Mouse (Mus musculus): Measurements from ENCODE around the gene Copz2. TPM values are rescaled to one million over a fixed set of nuclear protein-coding genes. Genes with fewer than 3 reads are reported as not detected.
A peak's percentile ranks its signal among the peaks of the same experiment; 100 is the strongest.
"Not testable (repeated sequence)": the region's sequence is repeated elsewhere in the genome, so short reads cannot be mapped to it uniquely, and the experiment has no call there.

The Copz2 gene
- polyA plus RNA-seq, 1 experiment from 2014 or later, result 105 TPM

GRCm38 (mm10) chr11:96839877-96840276 is 9.8 kb upstream of the Copz2 start:
- ATAC-seq (no peak), DNase-seq (ENCODE audit: low spot score) (no peak)
- WGBS, result 66% methylated on average over 3 of the region's 3 CpGs
- H3K9me3 ChIP-seq (ENCODE audit: low read length), result no peaks in the 10 kb centered on the region
- no peak for TF ChIP-seq CTCF (IDR thresholded peaks at IDR 0.05)
- no peak for TF ChIP-seq EP300 (IDR thresholded peaks at IDR 0.05)
- H3K27me3 ChIP-seq (replicated peaks; ENCODE audit: insufficient read depth, low read length), result no peaks in the 10 kb centered on the region
- no peak overlapping the region for H3K4me3 ChIP-seq (ENCODE audit: low read depth, low read length)
- no peak overlapping the region for H3K27ac ChIP-seq (ENCODE audit: low read length)
- H3K9ac ChIP-seq (replicated peaks; ENCODE audit: low read depth), result no peak overlapping the region
- H3K4me2 ChIP-seq (replicated peaks; ENCODE audit: low read depth, low read length), result no peak overlapping the region
- H3K36me3 ChIP-seq (ENCODE audit: insufficient read depth, low read length), result no peaks in the 10 kb centered on the region
- no peaks in the 10 kb centered on the region for H3K4me1 ChIP-seq (ENCODE audit: insufficient read depth, low read depth, low read length)

GRCm38 (mm10) chr11:96840290-96840689 is 9.4 kb upstream of the Copz2 start:
- WGBS, result 35% methylated on average over 8 of the region's 8 CpGs
- no peak for ATAC-seq
- no peak overlapping the region for H3K9ac ChIP-seq (replicated peaks; ENCODE audit: low read depth)
- TF ChIP-seq CTCF (IDR thresholded peaks at IDR 0.05) (no peak), EP300 (IDR thresholded peaks at IDR 0.05) (no peak)
- no peaks in the 10 kb centered on the region for H3K36me3 ChIP-seq (ENCODE audit: insufficient read depth, low read length)
- no peak overlapping the region for H3K4me2 ChIP-seq (replicated peaks; ENCODE audit: low read depth, low read length)
- no peaks in the 10 kb centered on the region for H3K27me3 ChIP-seq (replicated peaks; ENCODE audit: insufficient read depth, low read length)
- DNase-seq (ENCODE audit: low spot score), result no peak
- H3K4me3 ChIP-seq (ENCODE audit: low read depth, low read length), result no peak overlapping the region
- H3K4me1 ChIP-seq (ENCODE audit: insufficient read depth, low read depth, low read length), result no peaks in the 10 kb centered on the region
- no peak overlapping the region for H3K27ac ChIP-seq (ENCODE audit: low read length)
- no peaks in the 10 kb centered on the region for H3K9me3 ChIP-seq (ENCODE audit: low read length)

GRCm38 (mm10) chr11:96843627-96844026 is 6.0 kb upstream of the Copz2 start:
- no peaks in the 10 kb centered on the region for H3K9me3 ChIP-seq (ENCODE audit: low read length)
- ATAC-seq, result no peak
- no peak overlapping the region for H3K4me3 ChIP-seq (ENCODE audit: low read depth, low read length)
- H3K4me1 ChIP-seq (ENCODE audit: insufficient read depth, low read depth, low read length), result no peaks in the 10 kb centered on the region
- no peak for DNase-seq (ENCODE audit: low spot score)
- TF ChIP-seq EP300 (IDR thresholded peaks at IDR 0.05), result no peak
- no peak for TF ChIP-seq CTCF (IDR thresholded peaks at IDR 0.05)
- H3K27ac ChIP-seq (ENCODE audit: low read length), result no peak overlapping the region
- no peaks in the 10 kb centered on the region for H3K36me3 ChIP-seq (ENCODE audit: insufficient read depth, low read length)
- no peak overlapping the region for H3K4me2 ChIP-seq (replicated peaks; ENCODE audit: low read depth, low read length)
- no peak overlapping the region for H3K9ac ChIP-seq (replicated peaks; ENCODE audit: low read depth)
- H3K27me3 ChIP-seq (replicated peaks; ENCODE audit: insufficient read depth, low read length), result no peaks in the 10 kb centered on the region
- 56% methylated on average over 3 of the region's 3 CpGs for WGBS

DNA sequence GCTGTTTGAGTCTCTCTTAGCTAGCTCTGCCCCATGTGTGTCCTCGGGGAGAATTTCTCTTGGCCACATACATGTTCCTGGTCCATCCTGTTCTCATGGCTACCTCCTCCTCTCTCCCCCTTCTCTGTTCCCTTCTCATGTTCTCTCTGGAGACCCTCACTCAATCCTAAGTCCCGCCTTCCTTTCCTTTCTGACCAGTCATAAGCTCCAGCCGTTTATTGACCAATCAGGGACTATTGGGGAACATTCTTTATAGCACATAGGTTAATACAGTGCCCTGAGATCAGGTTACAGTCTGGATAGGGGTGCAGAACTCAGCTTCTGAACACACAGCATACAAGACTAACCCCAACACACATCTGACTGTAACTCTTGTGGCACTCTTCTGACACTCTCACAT is 2.4 kb upstream of the Copz2 start:
- H3K27me3 ChIP-seq (replicated peaks; ENCODE audit: insufficient read depth, low read length), result no peaks in the 10 kb centered on the region
- 42% methylated on average over 3 of the region's 3 CpGs for WGBS
- no peak overlapping the region for H3K27ac ChIP-seq (ENCODE audit: low read length)
- no peaks in the 10 kb centered on the region for H3K4me1 ChIP-seq (ENCODE audit: insufficient read depth, low read depth, low read length)
- H3K4me3 ChIP-seq (ENCODE audit: low read depth, low read length), result no peak overlapping the region
- H3K9ac ChIP-seq (replicated peaks; ENCODE audit: low read depth), result no peak overlapping the region
- H3K36me3 ChIP-seq (ENCODE audit: insufficient read depth, low read length), result no peaks in the 10 kb centered on the region
- no peak for ATAC-seq
- no peak for DNase-seq (ENCODE audit: low spot score)
- TF ChIP-seq CTCF (IDR thresholded peaks at IDR 0.05) (no peak), EP300 (IDR thresholded peaks at IDR 0.05) (no peak)
- no peak overlapping the region for H3K4me2 ChIP-seq (replicated peaks; ENCODE audit: low read depth, low read length)
- no peaks in the 10 kb centered on the region for H3K9me3 ChIP-seq (ENCODE audit: low read length)

DNA sequence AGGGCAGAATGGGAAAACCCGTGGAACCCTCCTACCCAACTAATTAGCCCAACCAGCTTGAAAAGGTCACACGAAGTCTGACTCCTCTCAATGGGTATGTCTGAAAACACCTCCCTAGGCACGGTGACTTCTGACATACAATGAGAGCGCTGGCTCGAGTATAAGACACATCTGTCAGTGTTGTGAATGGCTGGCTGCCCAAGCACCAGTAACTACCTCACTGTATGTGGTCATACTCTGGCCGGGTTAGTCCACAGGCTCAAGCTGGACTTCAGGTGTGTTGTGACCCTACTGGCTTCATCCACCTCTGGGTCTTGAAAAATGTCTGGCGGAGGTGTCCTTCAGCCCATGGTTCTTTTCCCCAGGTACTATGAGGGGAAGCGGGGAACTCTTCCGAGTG is 976 bp upstream of the Copz2 start:
- no peak for DNase-seq (ENCODE audit: low spot score)
- no peak for TF ChIP-seq CTCF (IDR thresholded peaks at IDR 0.05)
- no peak for TF ChIP-seq EP300 (IDR thresholded peaks at IDR 0.05)
- Histone ChIP-seq H3K4me1 (ENCODE audit: insufficient read depth, low read depth, low read length) (no peaks in the 10 kb centered on the region), H3K36me3 (ENCODE audit: insufficient read depth, low read length) (no peaks in the 10 kb centered on the region), H3K4me2 (replicated peaks; ENCODE audit: low read depth, low read length) (no peak overlapping the region), H3K27ac (ENCODE audit: low read length) (no peak overlapping the region), H3K9me3 (ENCODE audit: low read length) (no peaks in the 10 kb centered on the region), H3K27me3 (replicated peaks; ENCODE audit: insufficient read depth, low read length) (no peaks in the 10 kb centered on the region), H3K9ac (replicated peaks; ENCODE audit: low read depth) (no peak overlapping the region), H3K4me3 (ENCODE audit: low read depth, low read length) (no peak overlapping the region)
- 62% methylated on average over 9 of the region's 9 CpGs for WGBS
- no peak for ATAC-seq

DNA sequence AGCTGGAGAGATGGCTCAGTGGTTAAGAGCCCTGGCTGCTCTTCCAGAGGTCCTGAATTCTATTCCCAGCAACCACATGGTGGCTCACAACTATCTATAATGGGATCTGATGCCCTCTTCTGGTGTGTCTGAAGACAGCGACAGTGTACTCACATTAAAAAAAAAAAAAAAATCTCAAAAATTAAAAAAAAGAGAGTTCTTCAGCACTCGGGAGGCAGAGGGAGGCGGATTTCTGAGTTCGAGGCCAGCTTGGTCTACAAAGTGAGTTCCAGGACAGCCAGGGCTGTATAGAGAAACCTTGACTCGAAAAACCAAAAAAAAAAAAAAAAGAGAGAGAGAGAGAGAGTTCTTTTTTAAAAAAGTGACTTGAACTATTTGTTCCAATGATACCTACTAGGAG is 525 bp upstream of the Copz2 start:
- H3K27me3 ChIP-seq (replicated peaks; ENCODE audit: insufficient read depth, low read length); DNase-seq (ENCODE audit: low spot score); H3K4me1 ChIP-seq (ENCODE audit: insufficient read depth, low read depth, low read length); H3K27ac ChIP-seq (ENCODE audit: low read length); H3K36me3 ChIP-seq (ENCODE audit: insufficient read depth, low read length); H3K9me3 ChIP-seq (ENCODE audit: low read length); ATAC-seq: not testable (repeated sequence)
- peak overlapping the region; percentile 87 for H3K4me2 ChIP-seq (replicated peaks; ENCODE audit: low read depth, low read length)
- H3K9ac ChIP-seq (replicated peaks; ENCODE audit: low read depth), result peak overlapping the region; percentile 26; the same call in 1 of the 2 replicates
- 60% methylated on average over 5 of the region's 5 CpGs for WGBS
- H3K4me3 ChIP-seq (ENCODE audit: low read depth, low read length), result peak overlapping the region; percentile 65

GRCm38 (mm10) chr11:96857446-96857845 is 7.8 kb downstream of the Copz2 start:
- no peaks in the 10 kb centered on the region for H3K9me3 ChIP-seq (ENCODE audit: low read length)

More at GRCm38 (mm10) chr11:96857446-96857845, 7.8 kb downstream of the Copz2 start:
- Histone ChIP-seq H3K4me3 (ENCODE audit: low read depth, low read length) (no peak overlapping the region), H3K27ac (ENCODE audit: low read length) (no peak overlapping the region), H3K36me3 (ENCODE audit: insufficient read depth, low read length) (no peaks in the 10 kb centered on the region), H3K4me2 (replicated peaks; ENCODE audit: low read depth, low read length) (no peak overlapping the region), H3K9ac (replicated peaks; ENCODE audit: low read depth) (no peak overlapping the region), H3K27me3 (replicated peaks; ENCODE audit: insufficient read depth, low read length) (no peaks in the 10 kb centered on the region), H3K4me1 (ENCODE audit: insufficient read depth, low read depth, low read length) (peaks cover 5% of the 10 kb centered on the region; the same call in 1 of the 2 replicates)
- no peak for DNase-seq (ENCODE audit: low spot score)
- TF ChIP-seq EP300 (IDR thresholded peaks at IDR 0.05) (no peak), CTCF (IDR thresholded peaks at IDR 0.05) (no peak)
- ATAC-seq, result no peak
- WGBS, result 84% methylated on average over 5 of the region's 5 CpGs

Data from lung, postnatal 0 days (tissue).